Mouse (Mus musculus) testis, adult 2 months (tissue): ENCODE results near the gene Pdzrn3. TPM values are rescaled to one million over a fixed set of nuclear protein-coding genes. Genes with fewer than 3 reads are reported as not detected.

Experiments used
- H3K27ac ChIP-seq: fragments of 200-500 bp; 2 replicates; pipeline ENCODE4 v1.5.1; 2012; ENCODE audit warnings: low read depth, low read length; ENCODE audit not compliant: control insufficient read depth, insufficient read depth
- H3K27me3 ChIP-seq: fragments of 200-500 bp; 2 replicates; pipeline ENCODE4 v1.6.1; 2012; ENCODE audit warnings: mild to moderate bottlenecking, low read length, moderate library complexity; ENCODE audit not compliant: control insufficient read depth, insufficient read depth
- H3K36me3 ChIP-seq: fragments of 200-500 bp; 2 replicates; pipeline ENCODE4 v1.6.1; 2012; ENCODE audit warnings: mild to moderate bottlenecking, low read length; ENCODE audit not compliant: control insufficient read depth, insufficient read depth
- H3K4me1 ChIP-seq: fragments of 200-500 bp; 2 replicates; pipeline ENCODE4 v1.6.1; 2012; ENCODE audit warnings: low read length; ENCODE audit not compliant: control insufficient read depth, insufficient read depth
- H3K4me3 ChIP-seq: fragments of 200-500 bp; 2 replicates; pipeline ENCODE4 v1.5.1; 2012; ENCODE audit warnings: low read depth, mild to moderate bottlenecking, low read length, moderate library complexity, mixed read lengths; ENCODE audit not compliant: control insufficient read depth
- CTCF ChIP-seq: fragments of 200-500 bp; IDR thresholded peaks from 2 replicates; pipeline ENCODE4 v1.5.1; 2012; ENCODE audit warnings: low read depth, mild to moderate bottlenecking, inconsistent platforms, low read length, moderate library complexity; ENCODE audit not compliant: control insufficient read depth, insufficient read depth, insufficient replicate concordance
- POLR2A ChIP-seq: fragments of 200-500 bp; IDR thresholded peaks from 2 replicates; pipeline ENCODE4 v1.6.1; 2012; ENCODE audit warnings: low read depth, mild to moderate bottlenecking, inconsistent platforms, low read length, moderate library complexity; ENCODE audit not compliant: control insufficient read depth
- polyA plus RNA-seq: library from polyadenylated mRNA; depleted of rRNA; stranded (reverse); fragments of >200 nt; gene quantifications from 2 replicates; pipeline ENCODE4 v1.2.3, GENCODE M21; 2012

The Pdzrn3 gene
- polyA plus RNA-seq, 1 experiment, result 1.2 TPM

DNA sequence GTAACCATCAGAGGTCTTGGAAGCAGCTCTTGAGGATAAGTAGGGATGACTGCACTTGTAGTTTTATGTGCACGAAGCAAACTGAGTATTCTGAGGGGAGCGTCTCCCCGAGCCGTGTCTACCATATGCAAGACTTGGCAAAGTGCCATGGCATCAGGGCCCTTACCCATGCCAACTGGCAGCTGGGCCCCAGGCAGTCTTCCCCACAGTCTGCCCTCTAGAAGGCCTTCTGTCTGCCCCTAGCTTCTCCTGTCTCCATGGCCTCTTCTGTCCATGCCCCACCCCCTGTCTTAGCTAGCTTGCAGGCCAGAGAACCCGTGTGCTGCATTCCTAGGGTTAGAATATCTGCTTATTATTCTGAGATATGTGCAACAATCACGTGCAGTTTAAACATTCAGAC, 144.0 kb downstream of the Pdzrn3 start:
- H3K4me3 ChIP-seq, result no peak overlapping the region
- no peaks in the 10 kb centered on the region for H3K36me3 ChIP-seq
- TF ChIP-seq POLR2A (no peak), CTCF (no peak)
- H3K4me1 ChIP-seq, result no peaks in the 10 kb centered on the region
- H3K27me3 ChIP-seq, result no peaks in the 10 kb centered on the region
- no peak overlapping the region for H3K27ac ChIP-seq

GRCm38 (mm10) chr6:101227294-101227855, 150.3 kb downstream of the Pdzrn3 start:
- no peak overlapping the region for H3K27ac ChIP-seq
- TF ChIP-seq CTCF (no peak), POLR2A (no peak)
- H3K4me1 ChIP-seq, result no peaks in the 10 kb centered on the region

DNA sequence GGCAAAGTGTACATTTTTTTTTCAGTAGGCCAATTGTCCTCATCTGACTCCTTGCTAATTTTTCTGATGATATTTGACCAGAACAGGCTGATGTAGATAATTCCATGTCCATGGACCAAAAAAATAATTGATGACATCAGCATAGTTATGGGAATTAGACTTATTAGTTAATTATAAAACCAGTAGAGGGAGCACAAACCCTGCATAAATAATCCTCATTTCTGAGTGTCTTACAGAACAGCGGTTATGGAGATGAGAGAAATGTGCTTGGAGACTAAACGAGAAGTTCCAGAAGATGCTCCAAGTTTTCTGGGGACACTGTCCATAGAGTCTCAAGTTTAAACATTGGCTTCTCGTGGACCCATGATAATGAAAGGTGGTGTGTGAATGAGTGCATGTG, 157.4 kb downstream of the Pdzrn3 start:
- Histone ChIP-seq H3K27me3 (no peaks in the 10 kb centered on the region), H3K4me3 (no peak overlapping the region), H3K36me3 (no peaks in the 10 kb centered on the region), H3K27ac (no peak overlapping the region), H3K4me1 (no peaks in the 10 kb centered on the region)
- TF ChIP-seq CTCF (no peak), POLR2A (no peak)

More at GRCm38 (mm10) chr6:101227294-101227855, 150.3 kb downstream of the Pdzrn3 start:
- H3K27me3 ChIP-seq, result no peaks in the 10 kb centered on the region
- no peaks in the 10 kb centered on the region for H3K36me3 ChIP-seq
- H3K4me3 ChIP-seq, result no peak overlapping the region

GRCm38 (mm10) chr6:101219004-101219403, 158.7 kb downstream of the Pdzrn3 start:
- Histone ChIP-seq H3K4me3 (no peak overlapping the region), H3K36me3 (no peaks in the 10 kb centered on the region), H3K27me3 (no peaks in the 10 kb centered on the region), H3K27ac (no peak overlapping the region), H3K4me1 (no peaks in the 10 kb centered on the region)
- TF ChIP-seq CTCF (no peak), POLR2A (no peak)

GRCm38 (mm10) chr6:101218197-101218596, 159.5 kb downstream of the Pdzrn3 start:
- H3K36me3 ChIP-seq, result no peaks in the 10 kb centered on the region
- no peaks in the 10 kb centered on the region for H3K4me1 ChIP-seq
- TF ChIP-seq CTCF (no peak), POLR2A (no peak)
- no peak overlapping the region for H3K27ac ChIP-seq
- H3K4me3 ChIP-seq, result no peak overlapping the region
- no peaks in the 10 kb centered on the region for H3K27me3 ChIP-seq

GRCm38 (mm10) chr6:101217756-101218155, 159.9 kb downstream of the Pdzrn3 start:
- H3K36me3 ChIP-seq, result no peaks in the 10 kb centered on the region
- H3K27me3 ChIP-seq, result no peaks in the 10 kb centered on the region
- no peaks in the 10 kb centered on the region for H3K4me1 ChIP-seq
- H3K27ac ChIP-seq, result no peak overlapping the region
- no peak for TF ChIP-seq POLR2A
- no peak for TF ChIP-seq CTCF
- no peak overlapping the region for H3K4me3 ChIP-seq

DNA sequence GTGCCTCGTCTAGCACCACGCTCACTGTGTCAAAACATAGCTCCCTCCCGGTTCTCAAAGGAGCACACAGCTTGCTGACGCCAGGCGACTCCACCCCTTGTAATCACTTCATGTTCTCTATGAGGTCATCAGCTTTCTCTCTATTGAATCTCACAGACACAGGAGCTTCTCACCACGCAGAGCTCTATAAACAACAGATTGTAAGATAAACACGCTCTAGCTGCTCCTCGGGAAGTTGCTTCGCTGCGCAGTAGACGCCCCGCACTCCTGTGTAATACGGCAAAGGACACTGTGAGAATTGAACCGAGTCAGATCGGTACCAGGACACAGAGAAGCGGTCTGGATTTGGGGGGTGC, 162.3 kb downstream of the Pdzrn3 start:
- Histone ChIP-seq H3K27ac (no peak overlapping the region), H3K4me3 (no peak overlapping the region), H3K27me3 (no peaks in the 10 kb centered on the region), H3K4me1 (no peaks in the 10 kb centered on the region), H3K36me3 (no peaks in the 10 kb centered on the region)
- TF ChIP-seq POLR2A (no peak), CTCF (no peak)
